Mouse (Mus musculus): ENCODE results near the gene Ank3. TPM values are rescaled to one million over a fixed set of nuclear protein-coding genes. Genes with fewer than 3 reads are reported as not detected.

Gene Ank3
- total and polyA plus RNA-seq, 2 experiments from 2014 or later: 60.1 to 239 TPM

DNA sequence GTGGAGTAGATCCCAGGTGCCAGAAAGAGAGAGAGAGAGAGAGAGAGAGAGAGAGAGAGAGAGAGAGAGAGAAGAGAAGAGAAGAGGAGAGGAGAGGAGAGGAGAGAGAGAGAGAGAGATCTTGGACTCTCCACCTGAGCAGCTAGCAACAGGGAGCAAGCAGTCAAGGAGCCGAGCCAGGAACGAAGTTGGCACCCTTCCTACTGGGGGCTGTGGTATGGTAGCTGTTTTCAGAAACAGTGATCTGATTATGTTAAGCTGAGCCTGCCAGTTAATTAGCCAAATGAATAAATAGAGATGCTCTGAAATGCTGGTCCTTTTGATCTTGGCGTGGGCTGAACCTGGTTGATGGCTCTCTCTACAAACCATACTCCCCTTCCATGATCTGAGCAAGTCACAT is 666.6 kb downstream of the Ank3 start:
- Histone ChIP-seq H3K9me3 (ENCODE audit: low read length) (no peaks in the 10 kb centered on the region), H3K9ac (replicated peaks; ENCODE audit: low read length) (no peak overlapping the region), H3K4me3 (ENCODE audit: low read length) (no peak overlapping the region), H3K4me2 (ENCODE audit: low read depth, low read length) (no peak overlapping the region), H3K36me3 (ENCODE audit: insufficient read depth, low read length) (no peaks in the 10 kb centered on the region), H3K27me3 (ENCODE audit: insufficient read depth, low read length) (no peaks in the 10 kb centered on the region), H3K27ac (no peak overlapping the region), H3K4me1 (ENCODE audit: insufficient read depth, low read length) (no peaks in the 10 kb centered on the region)
- no peak for TF ChIP-seq CTCF (IDR thresholded peaks at IDR 0.05; ENCODE audit: low read depth)
- DNase-seq (ENCODE audit: low spot score) (peak; percentile 38), ATAC-seq (no peak)
- 59% methylated on average over 3 of the region's 3 CpGs for WGBS

DNA sequence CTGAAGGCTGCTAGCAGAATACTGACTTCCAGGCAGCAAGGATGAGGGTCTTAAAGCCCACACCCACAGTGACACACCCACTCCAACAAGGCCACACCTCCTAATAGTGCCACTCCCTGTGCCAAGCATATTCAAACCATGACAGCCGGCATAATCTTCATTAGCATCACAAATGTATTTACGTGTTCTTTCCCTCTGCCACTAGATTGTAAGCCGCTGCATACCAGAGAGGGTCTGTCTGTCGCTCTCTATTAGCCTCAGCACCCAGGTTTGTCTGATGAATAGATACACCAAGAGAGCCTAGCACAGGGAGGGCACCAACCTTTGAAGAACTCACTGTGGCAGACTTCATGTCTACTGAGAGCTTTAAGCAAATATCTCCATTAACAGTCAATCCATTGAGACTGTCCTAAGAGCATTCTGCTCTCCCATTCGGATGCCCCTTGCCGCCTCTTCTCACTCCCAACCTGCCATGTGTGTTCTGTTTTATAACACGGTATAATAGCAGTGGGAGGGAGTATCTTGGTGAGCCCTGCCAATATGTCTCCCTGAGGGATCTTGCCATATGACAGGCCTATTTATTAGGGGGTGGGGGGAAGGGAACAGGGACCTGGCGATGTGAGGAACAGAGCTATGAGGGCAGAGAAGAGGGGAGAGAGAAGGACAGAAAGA is 668.1 kb downstream of the Ank3 start:
- Histone ChIP-seq H3K4me1 (ENCODE audit: insufficient read depth, low read length) (no peaks in the 10 kb centered on the region), H3K27ac (no peak overlapping the region), H3K9ac (replicated peaks; ENCODE audit: low read length) (no peak overlapping the region), H3K36me3 (ENCODE audit: insufficient read depth, low read length) (no peaks in the 10 kb centered on the region), H3K27me3 (ENCODE audit: insufficient read depth, low read length) (no peaks in the 10 kb centered on the region), H3K4me3 (ENCODE audit: low read length) (no peak overlapping the region), H3K4me2 (ENCODE audit: low read depth, low read length) (no peak overlapping the region), H3K9me3 (ENCODE audit: low read length) (no peaks in the 10 kb centered on the region)
- ATAC-seq (peak; percentile 64), DNase-seq (ENCODE audit: low spot score) (no peak)
- WGBS: 26% methylated on average over 8 of the region's 8 CpGs
- TF ChIP-seq CTCF (IDR thresholded peaks at IDR 0.05; ENCODE audit: low read depth): no peak

DNA sequence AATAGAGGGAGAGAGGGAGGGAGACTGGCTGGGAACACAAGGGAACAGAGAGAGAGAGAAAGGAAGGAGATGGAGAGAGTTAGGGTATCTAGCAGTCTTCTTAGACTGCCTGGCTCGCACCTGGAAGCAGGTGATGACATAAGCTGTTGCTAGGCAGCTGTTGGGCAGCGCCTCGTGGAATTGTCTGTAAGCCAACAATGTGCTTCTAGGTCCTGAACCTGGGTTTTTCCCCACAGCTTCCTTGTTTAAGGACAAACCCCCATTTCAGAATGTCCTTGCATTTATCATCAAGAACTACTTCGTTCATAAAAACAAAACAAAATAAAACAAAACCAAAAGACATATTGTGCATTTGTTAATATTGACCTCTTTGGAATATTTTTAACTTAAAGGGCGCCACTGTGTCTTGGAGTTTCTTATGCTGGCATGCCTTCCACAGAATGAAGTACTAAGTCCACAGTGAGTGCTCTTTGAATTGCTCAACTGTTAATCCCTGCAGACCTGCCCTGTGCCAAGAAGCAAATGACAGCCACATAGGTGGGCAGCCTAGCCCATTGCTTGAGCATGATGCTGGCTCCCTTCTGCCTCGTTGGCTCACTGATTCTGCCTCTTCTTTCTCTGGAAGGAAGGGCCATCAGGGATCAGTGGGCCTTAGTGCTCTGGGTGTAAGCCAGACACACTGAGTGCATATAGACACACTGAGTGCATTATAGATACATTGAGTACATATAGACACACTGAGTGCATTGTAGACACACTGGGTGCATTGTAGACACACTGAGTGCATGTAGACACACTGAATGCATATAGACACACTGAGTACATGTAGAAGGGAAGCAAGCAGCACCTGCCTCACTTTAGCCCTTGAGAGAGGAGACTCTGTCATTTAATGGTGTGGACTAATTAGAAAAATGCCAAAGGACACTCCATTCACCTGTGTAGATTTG is 668.9 kb downstream of the Ank3 start:
- H3K9me3 ChIP-seq (ENCODE audit: low read length): no peaks in the 10 kb centered on the region
- H3K27ac ChIP-seq: no peak overlapping the region
- no peak overlapping the region for H3K4me3 ChIP-seq (ENCODE audit: low read length)
- no peak for TF ChIP-seq CTCF (IDR thresholded peaks at IDR 0.05; ENCODE audit: low read depth)
- WGBS: 47% methylated on average over 6 of the region's 6 CpGs
- peak; percentile 59 for DNase-seq (ENCODE audit: low spot score)
- no peaks in the 10 kb centered on the region for H3K36me3 ChIP-seq (ENCODE audit: insufficient read depth, low read length)
- no peaks in the 10 kb centered on the region for H3K27me3 ChIP-seq (ENCODE audit: insufficient read depth, low read length)
- no peak overlapping the region for H3K9ac ChIP-seq (replicated peaks; ENCODE audit: low read length)
- H3K4me1 ChIP-seq (ENCODE audit: insufficient read depth, low read length): no peaks in the 10 kb centered on the region
- peak; percentile 63; the same call in 1 of the 2 replicates for ATAC-seq
- no peak overlapping the region for H3K4me2 ChIP-seq (ENCODE audit: low read depth, low read length)

- Histone ChIP-seq H3K36me3 (ENCODE audit: insufficient read depth, low read length) (no peaks in the 10 kb centered on the region), H3K9ac (replicated peaks; ENCODE audit: low read length) (no peak overlapping the region), H3K4me2 (ENCODE audit: low read depth, low read length) (no peak overlapping the region), H3K9me3 (ENCODE audit: low read length) (no peaks in the 10 kb centered on the region), H3K27ac (no peak overlapping the region), H3K4me3 (ENCODE audit: low read length) (no peak overlapping the region), H3K27me3 (ENCODE audit: insufficient read depth, low read length) (no peaks in the 10 kb centered on the region), H3K4me1 (ENCODE audit: insufficient read depth, low read length) (no peaks in the 10 kb centered on the region)
- DNase-seq (ENCODE audit: low spot score) (no peak), ATAC-seq (no peak)
- WGBS: 62% methylated on average over 6 of the region's 6 CpGs
- TF ChIP-seq CTCF (IDR thresholded peaks at IDR 0.05; ENCODE audit: low read depth): no peak
Measured at GRCm38 (mm10) chr10:70069321-70069720, 670.7 kb downstream of the Ank3 start.

GRCm38 (mm10) chr10:70071334-70071733 is 672.8 kb downstream of the Ank3 start:
- no peak for DNase-seq (ENCODE audit: low spot score)
- Histone ChIP-seq H3K4me3 (ENCODE audit: low read length) (no peak overlapping the region), H3K27ac (no peak overlapping the region), H3K4me2 (ENCODE audit: low read depth, low read length) (no peak overlapping the region), H3K36me3 (ENCODE audit: insufficient read depth, low read length) (no peaks in the 10 kb centered on the region), H3K27me3 (ENCODE audit: insufficient read depth, low read length) (no peaks in the 10 kb centered on the region), H3K9ac (replicated peaks; ENCODE audit: low read length) (no peak overlapping the region), H3K4me1 (ENCODE audit: insufficient read depth, low read length) (no peaks in the 10 kb centered on the region), H3K9me3 (ENCODE audit: low read length) (no peaks in the 10 kb centered on the region)
- no peak for ATAC-seq
- no peak for TF ChIP-seq CTCF (IDR thresholded peaks at IDR 0.05; ENCODE audit: low read depth)
- 87% methylated on average over 4 of the region's 4 CpGs for WGBS

Other genes starting within 250 kb of the Ank3 start
- 9.1 and 10.9 TPM in 2 replicates for gene Rhobtb1, start 247.3 kb upstream of the Ank3 start, total RNA-seq (2014; rRNA removed)
- 11.6 and 13.3 TPM in 2 replicates for gene Rhobtb1, start 247.3 kb upstream of the Ank3 start, polyA plus RNA-seq (2015; fragmentation: Nextera tagmentation; extraction: Ambion mirVana)
- 0.47 and 0.61 TPM in 2 replicates for gene A930033H14Rik, start 185.7 kb upstream of the Ank3 start, total RNA-seq (2014; rRNA removed)
- gene A930033H14Rik, start 185.7 kb upstream of the Ank3 start, polyA plus RNA-seq (2015; fragmentation: Nextera tagmentation; extraction: Ambion mirVana): 1.4 TPM in 2 replicates
- 28.1 and 44.3 TPM in 2 replicates for gene Cdk1, start 45.8 kb upstream of the Ank3 start, total RNA-seq (2014; rRNA removed)
- 59.6 and 74.2 TPM in 2 replicates for gene Cdk1, start 45.8 kb upstream of the Ank3 start, polyA plus RNA-seq (2015; fragmentation: Nextera tagmentation; extraction: Ambion mirVana)